Comparison of ENCODE assay signal across 38 mouse cellular contexts in genomic region chr10:95664613-95665012, GRCm38 (mm10). TPM values are rescaled to one million over a fixed set of nuclear protein-coding genes. Genes with fewer than 3 reads are reported as not detected.
"Had no signal": no experiment of that assay in that cellular context is flagged by ENCODE, and none has a peak within 500 bp of the region (broad histone marks: within the 10 kb centered on the region; RNA-seq: fewer than 3 reads in every experiment).

No protein-coding gene starts in this region.

- DNase-seq: gastrocnemius, postnatal 14 days; gastrocnemius, postnatal 36 days; heart, adult 18-20 months; kidney, adult 18-20 months; kidney, adult 8-10 months; kidney, postnatal 10 days; kidney, postnatal 4 days; layer of hippocampus, adult 9-11 months; layer of hippocampus, postnatal 36 days; left cerebral cortex, postnatal 4 days had no signal

- H3K36me3 ChIP-seq: heart, embryonic 13.5 days; heart, embryonic 15.5 days; hindbrain, embryonic 13.5 days; hindbrain, embryonic 15.5 days; limb, embryonic 13.5 days; limb, embryonic 15.5 days; liver, embryonic 12.5 days had no signal

- H3K27me3 ChIP-seq: heart, embryonic 13.5 days; heart, embryonic 15.5 days; hindbrain, embryonic 13.5 days; hindbrain, embryonic 15.5 days; limb, embryonic 13.5 days; limb, embryonic 15.5 days; liver, embryonic 12.5 days had no signal

- H3K9ac ChIP-seq: heart, embryonic 13.5 days; heart, embryonic 15.5 days; hindbrain, embryonic 13.5 days; hindbrain, embryonic 15.5 days; limb, embryonic 13.5 days; limb, embryonic 15.5 days; liver, embryonic 12.5 days; liver, embryonic 14.5 days had no signal

- H3K4me2 ChIP-seq: heart, embryonic 11.5 days; heart, embryonic 13.5 days; heart, embryonic 15.5 days; hindbrain, embryonic 13.5 days; hindbrain, embryonic 15.5 days; limb, embryonic 13.5 days; limb, embryonic 15.5 days; liver, embryonic 12.5 days had no signal

- H3K9me3 ChIP-seq: heart, embryonic 13.5 days; heart, embryonic 15.5 days; hindbrain, embryonic 13.5 days; hindbrain, embryonic 15.5 days; limb, embryonic 13.5 days; limb, embryonic 15.5 days; liver, embryonic 12.5 days had no signal

- H3K4me3 ChIP-seq: heart, embryonic 13.5 days; heart, embryonic 15.5 days; hindbrain, embryonic 13.5 days; hindbrain, embryonic 15.5 days; layer of hippocampus, adult 2 months; limb, embryonic 13.5 days; limb, embryonic 15.5 days; liver, embryonic 12.5 days had no signal

- H3K4me1 ChIP-seq: heart, embryonic 15.5 days; limb, embryonic 13.5 days had no signal

- H3K27ac ChIP-seq: heart, embryonic 13.5 days; heart, embryonic 15.5 days; hindbrain, embryonic 13.5 days; hindbrain, embryonic 15.5 days; hindbrain, postnatal 0 days; layer of hippocampus, adult 2 months; limb, embryonic 13.5 days; limb, embryonic 15.5 days; liver, embryonic 12.5 days; liver, embryonic 14.5 days had no signal

- ATAC-seq: forebrain, embryonic 16.5 days; hindbrain, postnatal 0 days; liver, embryonic 12.5 days had no signal

RNA-seq across cellular contexts. Expression of gene Anapc15-ps, which starts 8.6 kb away (rescaled TPM):
- total RNA-seq: gastrocnemius, postnatal 14 days; gastrocnemius, postnatal 36 days; heart, adult 18-20 months; heart, adult 8-10 months; heart, postnatal 25 days; hematopoietic stem cell, adult 5-6 weeks; hindbrain, postnatal 0 days; layer of hippocampus, adult 2 months; layer of hippocampus, postnatal 14 days; layer of hippocampus, postnatal 36 days; left cerebral cortex, adult 18-20 months; left cerebral cortex, adult 8-10 months; left cerebral cortex, postnatal 10 days; left cerebral cortex, postnatal 25 days; left cerebral cortex, postnatal 4 days; liver, adult 2 months had no signal
- polyA plus RNA-seq: forebrain, embryonic 16.5 days; gonadal fat pad, adult 2 months; heart, embryonic 11.5 days; heart, embryonic 13.5 days; heart, embryonic 15.5 days; heart, postnatal 0 days; hindbrain, embryonic 11.5 days; hindbrain, embryonic 13.5 days; hindbrain, embryonic 15.5 days; hindbrain, postnatal 0 days; intestine, embryonic 14.5 days; kidney, embryonic 14.5 days; kidney, embryonic 16.5 days; limb, embryonic 11.5 days; limb, embryonic 15.5 days; liver, adult 2 months; liver, embryonic 12.5 days; liver, embryonic 14.5 days had no signal
